Mouse (Mus musculus) bone marrow, adult 2 months (tissue): Measurements from ENCODE around the gene Veph1.

Source experiments
- CTCF ChIP-seq: fragments of 200-500 bp; IDR thresholded peaks from 2 replicates; pipeline ENCODE4 v1.5.1; 2011; ENCODE audit warnings: low read length, control low read depth; ENCODE audit not compliant: control insufficient read depth, insufficient read depth
- POLR2A ChIP-seq: fragments of 200-500 bp; IDR thresholded peaks from 2 replicates; pipeline ENCODE4 v1.6.1; 2011; ENCODE audit warnings: low read depth, mild to moderate bottlenecking, control low read depth, low read length, borderline replicate concordance; ENCODE audit not compliant: control insufficient read depth

DNA sequence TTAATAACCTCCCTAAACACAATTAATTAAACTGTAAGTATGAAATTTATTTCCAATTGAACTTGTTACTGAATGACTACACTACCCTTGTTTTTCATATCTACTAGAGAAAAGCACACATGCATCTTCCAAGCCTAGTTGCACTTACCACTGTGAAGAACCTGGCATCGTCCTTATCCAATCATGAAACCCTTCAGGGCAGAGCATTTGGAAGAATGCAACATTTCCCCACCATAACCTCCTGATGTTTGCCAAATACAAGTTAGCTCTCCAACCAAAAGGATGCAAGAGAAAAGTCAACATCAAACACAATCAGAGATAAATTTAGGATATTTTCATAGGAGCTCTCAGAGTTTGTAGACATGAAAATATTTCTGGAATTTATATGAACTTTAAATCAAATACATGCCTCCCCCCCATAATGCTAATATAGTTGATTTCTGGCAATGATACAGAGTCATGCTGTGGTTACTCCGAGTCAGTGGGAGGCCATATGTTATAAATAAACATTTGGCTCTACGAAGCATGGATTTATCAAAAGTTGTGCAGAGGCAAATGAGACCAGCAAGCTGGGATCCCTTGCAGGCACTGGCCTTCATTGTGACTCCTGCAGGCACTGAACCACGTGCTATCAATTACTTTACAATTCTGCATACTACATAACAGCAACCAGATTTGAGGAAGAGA, 165.2 kb downstream of the Veph1 start:
- TF ChIP-seq POLR2A (no peak), CTCF (no peak)
